Mouse (Mus musculus) kidney, adult 2 months (tissue): ENCODE results near the gene Sox11. TPM values are rescaled to one million over a fixed set of nuclear protein-coding genes. Genes with fewer than 3 reads are reported as not detected.
A peak's percentile ranks its signal among the peaks of the same experiment; 100 is the strongest.

ENCODE experiments used
- DNase-seq: peaks from one replicate; pipeline ENCODE4 v3.0.0; 2021
- H3K27ac ChIP-seq: fragments of 200-500 bp; 2 replicates; pipeline ENCODE4 v1.5.1; 2012; ENCODE audit warnings: low read depth, low read length, control low read depth, inconsistent platforms; ENCODE audit not compliant: insufficient read depth
- H3K27me3 ChIP-seq: fragments of 200-500 bp; replicated peaks from 2 replicates; pipeline ENCODE4 v1.6.1; 2012; ENCODE audit warnings: mild to moderate bottlenecking, moderate library complexity, low read length, inconsistent platforms; ENCODE audit not compliant: control insufficient read depth, insufficient read depth
- H3K36me3 ChIP-seq: fragments of 200-500 bp; 2 replicates; pipeline ENCODE4 v1.6.1; 2012; ENCODE audit warnings: mild to moderate bottlenecking, moderate library complexity, low read length, inconsistent platforms; ENCODE audit not compliant: control insufficient read depth, insufficient read depth
- H3K4me1 ChIP-seq: fragments of 200-500 bp; 2 replicates; pipeline ENCODE4 v1.6.1; 2011; ENCODE audit warnings: low read length; ENCODE audit not compliant: control insufficient read depth, insufficient read depth
- H3K4me3 ChIP-seq: fragments of 200-500 bp; 2 replicates; pipeline ENCODE4 v1.5.1; 2011; ENCODE audit warnings: mild to moderate bottlenecking, low read depth, low read length, control low read depth; ENCODE audit not compliant: insufficient read depth
- CTCF ChIP-seq: fragments of 200-500 bp; conservative IDR thresholded peaks from 2 replicates; pipeline ENCODE4 v1.5.1; 2011; ENCODE audit warnings: low read depth, mild to moderate bottlenecking, control low read depth, low read length, moderate library complexity, mixed read lengths; ENCODE audit not compliant: insufficient read depth, insufficient read length
- POLR2A ChIP-seq: fragments of 200-500 bp; IDR thresholded peaks from one replicate; pipeline ENCODE4 v1.6.1; 2011; ENCODE audit warnings: low read depth, low read length, control low read depth
- WGBS: fragments of 180-500 bp; shearing (Covaris S2); methylation state at CpG from one replicate; pipeline ENCODE4 v1.1.7; 2018; 5-methylcytosine and 5-hydroxymethylcytosine counted together
- polyA plus RNA-seq: library from polyadenylated mRNA; depleted of rRNA; stranded (reverse); fragments of >200 nt; gene quantifications from 2 replicates; pipeline ENCODE4 v1.2.3, GENCODE M21; 2012

Sox11 gene
- polyA plus RNA-seq, 1 experiment, result 0.06 TPM

GRCm38 (mm10) chr12:27363840-27364640 lies 21.7 kb upstream of the Sox11 start:
- Histone ChIP-seq H3K4me1 (no peaks in the 10 kb centered on the region), H3K27ac (no peak overlapping the region), H3K4me3 (no peak overlapping the region), H3K27me3 (no peaks in the 10 kb centered on the region), H3K36me3 (no peaks in the 10 kb centered on the region)
- TF ChIP-seq CTCF, result no peak
- TF ChIP-seq POLR2A, result no peak
- WGBS, result 70% methylated on average over 16 of the region's 16 CpGs
- DNase-seq, result no peak

- Histone ChIP-seq H3K4me1 (no peaks in the 10 kb centered on the region), H3K27me3 (no peaks in the 10 kb centered on the region), H3K36me3 (no peaks in the 10 kb centered on the region), H3K4me3 (no peak overlapping the region), H3K27ac (no peak overlapping the region)
- TF ChIP-seq CTCF, result no peak
- TF ChIP-seq POLR2A, result no peak
- peak; percentile 75 for DNase-seq
- WGBS, result 17% methylated on average over 12 of the region's 12 CpGs
Observed at GRCm38 (mm10) chr12:27357076-27357637, 14.8 kb upstream of the Sox11 start.

- no peak for DNase-seq
- Histone ChIP-seq H3K27me3 (no peaks in the 10 kb centered on the region), H3K4me3 (no peak overlapping the region), H3K4me1 (no peaks in the 10 kb centered on the region), H3K36me3 (no peaks in the 10 kb centered on the region), H3K27ac (no peak overlapping the region)
- TF ChIP-seq CTCF (no peak), POLR2A (no peak)
- WGBS, result 80% methylated on average over 5 of the region's 5 CpGs
Observed at GRCm38 (mm10) chr12:27356571-27356970, 14.2 kb upstream of the Sox11 start.

- no peaks in the 10 kb centered on the region for H3K36me3 ChIP-seq
- TF ChIP-seq POLR2A, result no peak
- TF ChIP-seq CTCF, result no peak
- H3K4me1 ChIP-seq, result no peaks in the 10 kb centered on the region
- H3K27me3 ChIP-seq, result 0 out of 2 replicates have a peak, but pooled peaks cover 3% of the 10 kb centered on the region
- WGBS, result 35% methylated on average over 17 of the region's 17 CpGs
- H3K27ac ChIP-seq, result no peak overlapping the region
- DNase-seq, result no peak
- H3K4me3 ChIP-seq, result 0 out of 2 replicates have a peak overlapping the region, but pooled peaks have one; percentile 27
Observed at GRCm38 (mm10) chr12:27343606-27344410, 1.4 kb upstream of the Sox11 start.

DNA sequence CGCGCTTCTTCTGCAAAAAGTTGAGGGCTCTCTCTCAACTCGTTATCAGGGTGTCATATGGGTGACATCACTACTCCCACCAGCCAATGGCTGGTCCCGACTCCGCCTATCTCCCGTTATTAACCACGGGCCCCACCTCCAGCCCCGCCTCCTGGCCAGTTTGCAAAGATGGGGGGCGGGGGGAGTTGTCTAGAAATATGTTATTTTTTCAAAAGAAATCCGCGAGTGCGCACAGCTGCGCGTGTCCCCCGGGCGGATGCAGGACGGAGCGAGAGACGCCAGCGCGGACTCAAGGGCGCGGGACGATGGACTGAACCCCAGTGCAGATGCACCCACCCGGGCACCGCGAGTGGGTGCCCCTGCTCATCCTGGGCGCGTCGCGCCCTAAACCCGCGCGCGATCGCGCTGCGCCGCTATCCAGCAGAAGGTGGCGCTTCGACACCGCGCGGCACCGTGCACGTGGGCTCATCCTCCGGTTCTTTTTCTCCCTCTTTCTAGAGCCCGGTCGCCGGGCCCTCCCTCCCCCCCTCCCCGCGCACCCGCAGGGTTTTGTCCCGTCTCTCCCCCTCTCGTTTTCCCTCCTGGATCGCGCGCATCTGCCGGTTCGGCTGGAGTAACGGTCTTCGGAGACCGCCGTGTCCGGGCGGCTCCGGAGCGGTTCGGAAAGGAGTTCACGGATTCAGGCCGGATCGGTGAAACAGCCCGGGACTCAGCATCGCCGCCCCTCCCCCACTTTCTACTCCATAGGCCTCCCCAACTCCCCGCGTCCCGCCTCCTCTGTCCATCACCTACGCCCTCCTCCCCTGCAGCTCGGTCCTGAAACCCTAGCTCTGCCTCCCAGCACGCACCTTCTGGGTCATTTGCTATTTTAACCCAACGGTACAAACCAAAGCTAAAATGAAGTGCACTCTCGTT lies 574 bp upstream of the Sox11 start:
- Histone ChIP-seq H3K4me3 (peak overlapping the region; percentile 27), H3K27me3 (0 out of 2 replicates have a peak, but pooled peaks cover 3% of the 10 kb centered on the region), H3K27ac (no peak overlapping the region), H3K4me1 (no peaks in the 10 kb centered on the region), H3K36me3 (no peaks in the 10 kb centered on the region)
- WGBS, result 1% methylated on average over 81 of the region's 83 CpGs
- DNase-seq, result peak; percentile 59
- TF ChIP-seq CTCF, result peak; percentile 37; the same call in 1 of the 2 replicates
- no peak for TF ChIP-seq POLR2A

- no peak overlapping the region for H3K27ac ChIP-seq
- peak overlapping the region; percentile 27 for H3K4me3 ChIP-seq
- peak; percentile 3 for DNase-seq
- no peaks in the 10 kb centered on the region for H3K4me1 ChIP-seq
- WGBS, result 1% methylated on average over 78 of the region's 80 CpGs
- H3K27me3 ChIP-seq, result 0 out of 2 replicates have a peak, but pooled peaks cover 3% of the 10 kb centered on the region
- TF ChIP-seq POLR2A (no peak), CTCF (no peak)
- H3K36me3 ChIP-seq, result no peaks in the 10 kb centered on the region
Observed at GRCm38 (mm10) chr12:27341130-27341870, 1.1 kb downstream of the Sox11 start.
